Mouse (Mus musculus): ENCODE data around the gene Mbd3. TPM values are rescaled to one million over a fixed set of nuclear protein-coding genes. Genes with fewer than 3 reads are reported as not detected.
A peak's percentile ranks its signal among the peaks of the same experiment; 100 is the strongest.

Mbd3 gene
- polyA plus RNA-seq, 1 experiment from 2014 or later: 51.0 TPM

DNA sequence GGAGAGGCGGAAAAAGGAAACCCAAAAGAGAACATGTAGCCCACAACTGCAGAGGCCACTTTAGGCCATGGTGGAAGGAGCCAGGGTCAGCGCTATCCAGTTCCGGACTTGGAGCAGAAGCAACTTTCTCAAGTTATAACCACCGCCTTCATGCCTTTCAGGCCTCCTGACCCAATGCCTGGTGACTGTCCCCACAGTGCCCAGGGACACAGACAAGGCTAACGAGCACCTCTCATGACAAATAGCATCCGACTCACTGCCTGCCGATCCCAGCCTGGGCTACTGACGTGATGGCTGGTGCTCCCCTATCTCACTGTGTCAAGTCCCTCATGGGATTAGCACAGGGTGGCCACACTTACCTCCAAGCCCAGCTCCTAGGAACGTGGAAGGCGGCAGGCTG lies 21.4 kb upstream of the Mbd3 start:
- Histone ChIP-seq H3K27ac (ENCODE audit: low read depth, low read length) (peak overlapping the region; percentile 76), H3K27me3 (replicated peaks; ENCODE audit: control insufficient read depth, insufficient read depth, low read length) (no peaks in the 10 kb centered on the region), H3K4me3 (ENCODE audit: low read depth, low read length) (no peak overlapping the region), H3K9me3 (ENCODE audit: control insufficient read depth) (no peaks in the 10 kb centered on the region), H3K4me2 (replicated peaks; ENCODE audit: low read depth) (no peak overlapping the region), H3K36me3 (ENCODE audit: control insufficient read depth, insufficient read depth) (peaks cover 67% of the 10 kb centered on the region), H3K4me1 (replicated peaks; ENCODE audit: control insufficient read depth, insufficient read depth, low read length) (0 out of 2 replicates have a peak, but pooled peaks cover 9% of the 10 kb centered on the region), H3K9ac (ENCODE audit: low read depth, low read length) (no peak overlapping the region)
- TF ChIP-seq CTCF (IDR thresholded peaks at IDR 0.05; ENCODE audit: low read depth): no peak
- WGBS: 83% methylated on average over 10 of the region's 10 CpGs
- no peak for ATAC-seq

DNA sequence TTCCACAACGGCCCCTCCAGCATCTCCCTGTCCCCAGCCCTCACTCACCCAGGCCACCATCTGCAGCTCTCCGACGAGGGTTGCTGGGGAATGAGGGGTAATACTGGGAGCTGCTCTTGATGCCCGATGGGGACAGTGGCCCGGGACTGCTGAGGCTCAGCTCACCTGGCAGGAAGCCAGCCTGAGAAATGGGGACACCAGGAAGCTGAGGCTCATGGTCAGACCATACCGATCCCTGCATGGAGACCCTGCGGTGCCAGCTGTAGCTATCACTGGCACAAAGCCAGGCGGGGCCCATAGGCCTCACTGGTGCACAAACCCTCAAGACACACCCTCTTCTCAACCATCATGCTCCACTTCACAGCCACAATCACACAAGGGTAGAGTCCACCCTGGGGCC lies 20.1 kb upstream of the Mbd3 start:
- H3K4me3 ChIP-seq (ENCODE audit: low read depth, low read length): no peak overlapping the region
- no peak overlapping the region for H3K9ac ChIP-seq (ENCODE audit: low read depth, low read length)
- H3K27ac ChIP-seq (ENCODE audit: low read depth, low read length): peak overlapping the region; percentile 76
- H3K27me3 ChIP-seq (replicated peaks; ENCODE audit: control insufficient read depth, insufficient read depth, low read length): no peaks in the 10 kb centered on the region
- 0 out of 2 replicates have a peak, but pooled peaks cover 9% of the 10 kb centered on the region for H3K4me1 ChIP-seq (replicated peaks; ENCODE audit: control insufficient read depth, insufficient read depth, low read length)
- no peaks in the 10 kb centered on the region for H3K9me3 ChIP-seq (ENCODE audit: control insufficient read depth)
- peaks cover 67% of the 10 kb centered on the region for H3K36me3 ChIP-seq (ENCODE audit: control insufficient read depth, insufficient read depth)
- peak; percentile 58 for ATAC-seq
- peak overlapping the region; percentile 52 for H3K4me2 ChIP-seq (replicated peaks; ENCODE audit: low read depth)
- WGBS: 47% methylated on average over 8 of the region's 8 CpGs
- TF ChIP-seq CTCF (IDR thresholded peaks at IDR 0.05; ENCODE audit: low read depth): no peak

DNA sequence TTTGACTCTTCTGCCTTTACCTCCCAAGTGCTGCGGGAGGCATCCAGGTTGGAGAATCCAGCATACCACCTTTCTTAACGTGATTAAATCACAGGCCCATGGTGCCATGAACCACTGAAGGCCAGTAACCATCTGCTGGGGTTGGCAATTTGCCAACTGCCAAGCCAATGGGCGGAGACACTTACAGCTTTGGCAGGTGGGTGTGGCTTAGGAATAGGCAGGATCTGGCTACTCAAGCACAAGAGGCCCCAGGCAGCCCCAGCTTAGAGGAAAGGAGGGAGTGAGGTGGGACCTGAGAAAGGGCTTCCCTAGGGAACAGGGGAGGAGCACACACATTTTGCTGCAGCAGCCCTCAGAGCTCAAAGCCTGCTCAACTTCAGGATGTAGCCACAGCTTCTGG lies 19.0 kb upstream of the Mbd3 start:
- WGBS: 27% methylated on average over 3 of the region's 3 CpGs
- Histone ChIP-seq H3K4me3 (ENCODE audit: low read depth, low read length) (no peak overlapping the region; the same call in 1 of the 2 replicates), H3K9me3 (ENCODE audit: control insufficient read depth) (no peaks in the 10 kb centered on the region), H3K4me2 (replicated peaks; ENCODE audit: low read depth) (peak overlapping the region; percentile 52), H3K27me3 (replicated peaks; ENCODE audit: control insufficient read depth, insufficient read depth, low read length) (no peaks in the 10 kb centered on the region), H3K27ac (ENCODE audit: low read depth, low read length) (peak overlapping the region; percentile 76), H3K4me1 (replicated peaks; ENCODE audit: control insufficient read depth, insufficient read depth, low read length) (peaks cover 9% of the 10 kb centered on the region; the same call in 1 of the 2 replicates), H3K9ac (ENCODE audit: low read depth, low read length) (peak overlapping the region; percentile 17; the same call in 1 of the 2 replicates), H3K36me3 (ENCODE audit: control insufficient read depth, insufficient read depth) (peaks cover 74% of the 10 kb centered on the region)
- ATAC-seq: peak; percentile 29
- no peak for TF ChIP-seq CTCF (IDR thresholded peaks at IDR 0.05; ENCODE audit: low read depth)

DNA sequence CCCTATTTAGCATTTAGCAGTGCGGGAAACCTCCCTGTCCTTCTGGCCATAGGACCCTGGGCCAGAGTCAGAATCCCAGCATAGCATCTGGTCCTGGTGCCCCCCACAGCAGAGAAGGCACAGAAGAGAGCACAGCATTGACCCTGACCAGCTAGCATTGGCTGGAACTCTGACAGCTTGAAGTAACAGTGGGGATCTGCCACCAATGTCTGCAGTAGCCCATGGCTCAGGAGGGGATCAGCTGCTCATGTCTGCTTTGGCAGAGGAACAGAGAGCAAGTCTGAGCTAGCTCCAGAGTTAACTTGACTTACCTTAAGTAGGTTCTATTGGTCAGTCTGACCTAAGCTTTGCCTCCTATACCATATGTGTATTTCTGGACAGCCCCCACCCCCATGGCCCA lies 18.5 kb upstream of the Mbd3 start:
- Histone ChIP-seq H3K36me3 (ENCODE audit: control insufficient read depth, insufficient read depth) (peaks cover 79% of the 10 kb centered on the region), H3K4me2 (replicated peaks; ENCODE audit: low read depth) (peak overlapping the region; percentile 52; the same call in 1 of the 2 replicates), H3K9me3 (ENCODE audit: control insufficient read depth) (no peaks in the 10 kb centered on the region), H3K27me3 (replicated peaks; ENCODE audit: control insufficient read depth, insufficient read depth, low read length) (no peaks in the 10 kb centered on the region), H3K9ac (ENCODE audit: low read depth, low read length) (no peak overlapping the region), H3K4me3 (ENCODE audit: low read depth, low read length) (no peak overlapping the region), H3K27ac (ENCODE audit: low read depth, low read length) (peak overlapping the region; percentile 28; the same call in 1 of the 2 replicates), H3K4me1 (replicated peaks; ENCODE audit: control insufficient read depth, insufficient read depth, low read length) (peaks cover 9% of the 10 kb centered on the region; the same call in 1 of the 2 replicates)
- no peak for ATAC-seq
- TF ChIP-seq CTCF (IDR thresholded peaks at IDR 0.05; ENCODE audit: low read depth): no peak
- 93% methylated on average over 1 of the region's 1 CpGs for WGBS

DNA sequence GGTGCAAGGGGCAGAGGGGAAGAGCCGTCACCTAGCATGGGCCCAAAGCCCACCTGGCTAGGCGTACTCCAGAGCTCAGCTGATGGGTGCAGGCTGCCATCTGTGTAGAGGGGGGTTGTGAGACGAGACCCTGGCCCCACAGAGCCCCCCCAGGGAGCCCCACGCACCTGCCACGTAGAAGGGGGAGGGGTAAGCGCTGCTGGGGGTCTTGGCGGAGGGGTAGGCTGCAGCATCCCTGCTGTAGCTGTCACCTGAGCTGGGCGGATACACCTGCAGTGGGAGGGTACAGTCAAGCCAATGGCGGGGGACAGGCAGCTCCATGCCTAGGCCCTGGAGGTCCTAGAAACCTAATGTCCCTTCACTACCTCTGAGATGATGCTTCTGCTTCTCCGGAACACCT lies 18.0 kb upstream of the Mbd3 start:
- Histone ChIP-seq H3K4me3 (ENCODE audit: low read depth, low read length) (no peak overlapping the region), H3K9me3 (ENCODE audit: control insufficient read depth) (no peaks in the 10 kb centered on the region), H3K36me3 (ENCODE audit: control insufficient read depth, insufficient read depth) (peaks cover 84% of the 10 kb centered on the region), H3K27me3 (replicated peaks; ENCODE audit: control insufficient read depth, insufficient read depth, low read length) (no peaks in the 10 kb centered on the region), H3K27ac (ENCODE audit: low read depth, low read length) (no peak overlapping the region; the same call in 1 of the 2 replicates), H3K9ac (ENCODE audit: low read depth, low read length) (no peak overlapping the region), H3K4me2 (replicated peaks; ENCODE audit: low read depth) (no peak overlapping the region), H3K4me1 (replicated peaks; ENCODE audit: control insufficient read depth, insufficient read depth, low read length) (peaks cover 9% of the 10 kb centered on the region; the same call in 1 of the 2 replicates)
- no peak for ATAC-seq
- 90% methylated on average over 10 of the region's 10 CpGs for WGBS
- TF ChIP-seq CTCF (IDR thresholded peaks at IDR 0.05; ENCODE audit: low read depth): no peak

DNA sequence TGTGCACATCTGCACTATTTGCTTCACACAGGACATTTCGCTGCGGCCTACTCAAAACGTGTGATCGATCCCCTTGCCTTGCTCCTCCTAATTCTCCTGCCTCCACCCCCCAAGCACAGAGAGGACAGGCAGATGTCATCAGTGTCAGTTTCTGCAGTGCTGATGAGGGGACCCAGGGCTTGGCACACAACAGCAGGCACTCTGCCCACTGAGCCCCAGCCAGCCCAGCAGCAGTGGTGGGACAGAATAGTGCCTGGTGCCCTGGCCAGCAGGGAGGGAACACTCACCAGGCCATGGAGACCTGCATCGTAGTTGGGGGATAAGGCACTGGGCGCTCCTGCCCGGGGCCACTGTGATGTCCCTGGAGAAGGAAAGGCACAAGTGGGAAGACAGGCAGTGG lies 16.2 kb upstream of the Mbd3 start:
- no peak overlapping the region for H3K4me2 ChIP-seq (replicated peaks; ENCODE audit: low read depth)
- no peaks in the 10 kb centered on the region for H3K27me3 ChIP-seq (replicated peaks; ENCODE audit: control insufficient read depth, insufficient read depth, low read length)
- no peak for TF ChIP-seq CTCF (IDR thresholded peaks at IDR 0.05; ENCODE audit: low read depth)
- no peak for ATAC-seq
- H3K9me3 ChIP-seq (ENCODE audit: control insufficient read depth): no peaks in the 10 kb centered on the region
- H3K4me3 ChIP-seq (ENCODE audit: low read depth, low read length): no peak overlapping the region
- no peak overlapping the region for H3K27ac ChIP-seq (ENCODE audit: low read depth, low read length)
- peaks cover 89% of the 10 kb centered on the region for H3K36me3 ChIP-seq (ENCODE audit: control insufficient read depth, insufficient read depth)
- no peak overlapping the region for H3K9ac ChIP-seq (ENCODE audit: low read depth, low read length)
- peaks cover 9% of the 10 kb centered on the region; the same call in 1 of the 2 replicates for H3K4me1 ChIP-seq (replicated peaks; ENCODE audit: control insufficient read depth, insufficient read depth, low read length)
- WGBS: 94% methylated on average over 7 of the region's 7 CpGs
